Mouse (Mus musculus) liver, embryonic 14.5 days (tissue): ENCODE results near the gene Asb12.

ENCODE experiments used
- CTCF ChIP-seq: IDR thresholded peaks from 2 replicates; pipeline ENCODE4 v1.5.1; 2016; ENCODE audit warnings: antibody characterized with exemption, low read depth, control low read depth
- EP300 ChIP-seq: IDR thresholded peaks from 2 replicates; pipeline ENCODE4 v1.6.1; 2016; ENCODE audit warnings: antibody characterized with exemption, low read depth

DNA sequence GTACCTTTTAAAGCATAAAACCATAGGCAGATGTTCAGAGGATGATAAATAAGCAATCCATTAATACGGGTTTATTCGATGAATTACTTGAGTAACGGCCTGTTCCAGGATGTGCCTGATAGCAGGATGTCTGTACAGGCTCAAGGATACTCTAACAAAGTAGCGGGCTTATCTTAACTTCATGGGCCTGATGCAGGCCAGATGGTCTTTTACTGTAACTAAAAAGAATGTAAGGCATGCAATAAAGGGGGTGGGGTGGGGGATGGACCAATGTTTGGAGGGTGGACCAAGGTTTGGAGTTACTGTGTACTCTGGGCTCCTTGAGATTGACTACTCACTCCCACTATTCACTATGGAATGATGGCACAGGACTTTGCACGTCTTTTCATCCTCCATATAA, 42.8 kb upstream of the Asb12 start:
- no peak for TF ChIP-seq CTCF
- no peak for TF ChIP-seq EP300
